Mouse (Mus musculus): ENCODE results near the gene Tspan32. TPM values are rescaled to one million over a fixed set of nuclear protein-coding genes. Genes with fewer than 3 reads are reported as not detected.
A peak's percentile ranks its signal among the peaks of the same experiment; 100 is the strongest.

Tspan32 gene
- total and polyA plus RNA-seq, 2 experiments from 2014 or later = 0.56 to 1.4 TPM

DNA sequence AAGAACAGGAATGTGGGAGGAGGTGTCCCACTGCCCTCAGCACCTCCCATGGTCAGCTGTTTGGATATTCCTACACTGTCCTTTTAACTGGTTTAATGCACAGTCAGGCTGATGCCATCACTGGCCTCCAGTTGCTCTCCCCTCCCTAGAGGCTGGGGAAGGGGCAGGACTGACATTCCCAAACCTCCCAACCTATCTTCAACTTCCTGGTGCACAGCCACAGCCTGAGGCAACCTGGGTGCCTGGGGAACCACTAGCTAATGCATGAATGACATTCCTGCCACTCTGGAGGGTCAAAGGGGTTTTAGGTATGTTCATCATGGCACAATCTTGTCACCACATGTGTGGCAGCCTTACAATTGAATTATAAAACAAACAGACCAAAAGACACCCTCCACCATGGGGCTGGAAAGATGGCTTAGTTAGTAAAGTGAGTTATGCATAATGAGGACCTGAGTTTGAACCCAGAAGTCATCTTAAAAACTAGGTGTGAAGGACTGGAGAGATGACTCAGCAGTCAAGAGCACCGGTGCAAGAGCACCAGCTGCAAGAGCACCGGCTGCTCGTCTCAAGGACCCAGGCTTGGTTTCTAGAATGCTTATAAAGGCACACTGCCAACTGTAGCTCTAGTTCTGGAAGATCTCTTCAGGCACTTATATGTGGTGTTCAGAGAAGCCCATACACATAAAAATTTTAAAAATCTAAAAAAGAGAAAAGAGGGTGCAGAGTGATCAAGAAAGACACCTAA, 7.3 kb upstream of the Tspan32 start:
- TF ChIP-seq CTCF (IDR thresholded peaks at IDR 0.05; ENCODE audit: low read depth) = no peak
- no peak overlapping the region for H3K4me3 ChIP-seq (ENCODE audit: low read depth, low read length)
- H3K4me1 ChIP-seq (ENCODE audit: insufficient read depth) = no peaks in the 10 kb centered on the region
- no peaks in the 10 kb centered on the region for H3K27me3 ChIP-seq (ENCODE audit: insufficient read depth, low read length)
- no peaks in the 10 kb centered on the region for H3K36me3 ChIP-seq (ENCODE audit: insufficient read depth)
- H3K4me2 ChIP-seq (ENCODE audit: low read depth) = no peak overlapping the region
- WGBS = 63% methylated on average over 3 of the region's 3 CpGs
- no peak for ATAC-seq
- no peak overlapping the region for H3K27ac ChIP-seq (ENCODE audit: low read depth, low read length)
- no peak for DNase-seq
- no peak overlapping the region for H3K9ac ChIP-seq
- no peaks in the 10 kb centered on the region for H3K9me3 ChIP-seq (ENCODE audit: low read length)

DNA sequence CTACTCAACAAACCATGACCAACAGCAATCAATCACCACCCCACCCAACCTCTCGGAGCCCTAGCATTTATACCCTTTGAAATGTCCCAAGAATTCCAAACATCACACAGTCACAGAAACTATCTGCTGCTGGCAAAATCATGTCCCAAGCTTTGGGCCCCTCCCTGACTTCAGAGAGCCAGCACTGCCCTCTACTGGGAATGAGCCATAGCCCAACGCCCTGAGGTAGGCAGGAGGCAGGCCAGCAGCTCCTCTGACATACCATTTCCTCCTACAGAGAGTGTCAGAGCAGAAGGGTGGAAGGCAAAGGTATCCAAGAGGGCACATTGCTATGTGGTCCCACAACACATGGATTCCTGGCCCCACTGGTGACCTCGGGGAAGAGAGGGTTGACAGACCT, 2.2 kb upstream of the Tspan32 start:
- Histone ChIP-seq H3K36me3 (ENCODE audit: insufficient read depth) (no peaks in the 10 kb centered on the region), H3K27ac (ENCODE audit: low read depth, low read length) (no peak overlapping the region), H3K4me1 (ENCODE audit: insufficient read depth) (no peaks in the 10 kb centered on the region), H3K4me2 (ENCODE audit: low read depth) (no peak overlapping the region), H3K27me3 (ENCODE audit: insufficient read depth, low read length) (no peaks in the 10 kb centered on the region), H3K9ac (no peak overlapping the region), H3K9me3 (ENCODE audit: low read length) (no peaks in the 10 kb centered on the region), H3K4me3 (ENCODE audit: low read depth, low read length) (no peak overlapping the region)
- 51% methylated on average over 3 of the region's 3 CpGs for WGBS
- no peak for TF ChIP-seq CTCF (IDR thresholded peaks at IDR 0.05; ENCODE audit: low read depth)
- ATAC-seq = no peak
- DNase-seq = no peak

GRCm38 (mm10) chr7:143005344-143006096, 674 bp downstream of the Tspan32 start:
- ATAC-seq (no peak), DNase-seq (no peak)
- Histone ChIP-seq H3K27me3 (ENCODE audit: insufficient read depth, low read length) (no peaks in the 10 kb centered on the region), H3K36me3 (ENCODE audit: insufficient read depth) (no peaks in the 10 kb centered on the region), H3K4me2 (ENCODE audit: low read depth) (no peak overlapping the region), H3K4me3 (ENCODE audit: low read depth, low read length) (no peak overlapping the region), H3K27ac (ENCODE audit: low read depth, low read length) (no peak overlapping the region), H3K9me3 (ENCODE audit: low read length) (no peaks in the 10 kb centered on the region), H3K4me1 (ENCODE audit: insufficient read depth) (no peaks in the 10 kb centered on the region; the same call in 1 of the 2 replicates), H3K9ac (no peak overlapping the region)
- TF ChIP-seq CTCF (IDR thresholded peaks at IDR 0.05; ENCODE audit: low read depth) = no peak
- WGBS = 90% methylated on average over 6 of the region's 6 CpGs

- TF ChIP-seq CTCF (IDR thresholded peaks at IDR 0.05; ENCODE audit: low read depth) = no peak
- no peak overlapping the region for H3K4me3 ChIP-seq (ENCODE audit: low read depth, low read length)
- H3K9ac ChIP-seq = no peak overlapping the region
- no peaks in the 10 kb centered on the region for H3K9me3 ChIP-seq (ENCODE audit: low read length)
- no peak overlapping the region for H3K27ac ChIP-seq (ENCODE audit: low read depth, low read length)
- no peaks in the 10 kb centered on the region for H3K27me3 ChIP-seq (ENCODE audit: insufficient read depth, low read length)
- no peaks in the 10 kb centered on the region; the same call in 1 of the 2 replicates for H3K4me1 ChIP-seq (ENCODE audit: insufficient read depth)
- H3K4me2 ChIP-seq (ENCODE audit: low read depth) = no peak overlapping the region
- H3K36me3 ChIP-seq (ENCODE audit: insufficient read depth) = no peaks in the 10 kb centered on the region
- ATAC-seq (no peak), DNase-seq (no peak)
- 86% methylated on average over 2 of the region's 2 CpGs for WGBS
Observed at GRCm38 (mm10) chr7:143006097-143006755, 1.4 kb downstream of the Tspan32 start.

DNA sequence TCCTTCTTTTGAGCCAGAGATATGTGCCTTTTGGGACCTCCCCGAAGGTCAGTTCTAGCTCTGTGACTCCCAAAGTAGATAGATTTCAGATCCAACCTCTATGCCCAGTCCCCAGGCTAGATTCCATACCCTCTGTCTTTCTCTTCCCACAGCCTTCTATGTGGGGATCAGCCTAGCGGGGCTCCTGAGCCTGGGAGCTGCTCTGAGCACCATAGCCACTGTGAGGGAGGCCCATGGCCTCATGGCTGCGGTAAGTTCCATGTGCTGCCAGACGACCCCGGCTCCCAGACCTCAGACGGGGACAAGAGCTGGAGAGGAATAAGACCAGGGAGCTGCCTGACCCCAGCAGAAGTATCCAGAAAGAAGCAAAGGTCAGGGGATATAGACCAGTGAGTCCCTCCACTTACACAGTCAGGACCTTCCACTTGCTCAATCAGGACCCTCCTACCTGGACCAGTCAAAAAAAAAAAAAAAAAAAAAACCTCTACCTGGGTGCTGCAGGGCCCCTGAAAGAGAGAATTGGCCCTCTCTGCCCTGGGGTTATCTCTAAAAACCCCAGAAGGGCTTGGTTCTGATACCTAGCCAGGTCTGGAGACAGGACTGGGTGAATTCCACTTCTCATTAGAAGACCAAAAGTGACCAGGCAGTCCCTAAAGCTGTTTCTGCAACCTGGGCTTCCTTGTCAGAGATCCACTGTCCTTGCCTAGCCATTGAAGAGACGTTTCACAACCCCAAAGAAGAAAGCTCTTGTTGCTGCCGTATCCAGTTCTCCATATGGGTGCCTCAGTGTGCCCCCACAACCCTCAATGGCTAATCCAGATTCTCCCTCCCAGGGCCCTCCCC, 2.1 kb downstream of the Tspan32 start:
- DNase-seq (no peak), ATAC-seq (no peak)
- Histone ChIP-seq H3K4me2 (ENCODE audit: low read depth) (no peak overlapping the region), H3K9me3 (ENCODE audit: low read length) (no peaks in the 10 kb centered on the region), H3K36me3 (ENCODE audit: insufficient read depth) (no peaks in the 10 kb centered on the region), H3K4me1 (ENCODE audit: insufficient read depth) (no peaks in the 10 kb centered on the region; the same call in 1 of the 2 replicates), H3K9ac (no peak overlapping the region), H3K27me3 (ENCODE audit: insufficient read depth, low read length) (no peaks in the 10 kb centered on the region), H3K27ac (ENCODE audit: low read depth, low read length) (0 out of 2 replicates have a peak overlapping the region, but pooled peaks have one; percentile 50), H3K4me3 (ENCODE audit: low read depth, low read length) (no peak overlapping the region)
- WGBS = 91% methylated on average over 8 of the region's 8 CpGs
- TF ChIP-seq CTCF (IDR thresholded peaks at IDR 0.05; ENCODE audit: low read depth) = no peak

- Histone ChIP-seq H3K27me3 (ENCODE audit: insufficient read depth, low read length) (no peaks in the 10 kb centered on the region), H3K4me2 (ENCODE audit: low read depth) (no peak overlapping the region), H3K27ac (ENCODE audit: low read depth, low read length) (peak overlapping the region; percentile 54; the same call in 1 of the 2 replicates), H3K9me3 (ENCODE audit: low read length) (no peaks in the 10 kb centered on the region), H3K36me3 (ENCODE audit: insufficient read depth) (no peaks in the 10 kb centered on the region), H3K4me3 (ENCODE audit: low read depth, low read length) (no peak overlapping the region), H3K4me1 (ENCODE audit: insufficient read depth) (no peaks in the 10 kb centered on the region; the same call in 1 of the 2 replicates), H3K9ac (no peak overlapping the region)
- ATAC-seq = peak; percentile 92
- peak; percentile 87 for DNase-seq
- WGBS = 30% methylated on average over 17 of the region's 17 CpGs
- TF ChIP-seq CTCF (IDR thresholded peaks at IDR 0.05; ENCODE audit: low read depth) = peak; percentile 86
Observed at GRCm38 (mm10) chr7:143007599-143008369, 2.9 kb downstream of the Tspan32 start.
